Mouse (Mus musculus): ENCODE measurements around the gene Svopl. TPM values are rescaled to one million over a fixed set of nuclear protein-coding genes. Genes with fewer than 3 reads are reported as not detected.

The Svopl gene
- polyA plus RNA-seq, 1 experiment: 0.66 TPM

DNA sequence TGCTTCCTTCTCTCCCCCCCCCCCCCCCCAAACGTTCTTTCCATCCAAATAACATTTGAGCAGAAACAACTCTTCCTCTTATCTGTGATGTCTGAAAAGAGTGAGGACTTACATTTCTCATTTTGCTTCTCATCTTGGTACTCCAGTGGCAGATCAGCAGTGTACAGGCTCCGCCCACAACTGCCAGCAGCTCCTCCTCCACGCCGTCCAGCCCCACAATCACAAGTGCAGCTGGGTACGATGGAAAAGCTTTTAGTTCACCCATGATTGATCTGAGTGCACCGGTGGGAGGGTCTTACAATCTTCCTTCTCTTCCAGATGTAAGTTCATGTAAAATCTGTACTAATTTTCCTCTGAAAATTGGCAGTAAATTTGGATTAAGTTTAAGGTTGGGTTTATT is 95.5 kb downstream of the Svopl start:
- TF ChIP-seq CTCF (IDR thresholded peaks at IDR 0.05; ENCODE audit: insufficient read depth, low read length): no peak
- WGBS: 82% methylated on average over 6 of the region's 6 CpGs
- H3K4me3 ChIP-seq (replicated peaks; ENCODE audit: extremely low read depth, low read depth, low read length): no peak overlapping the region
- H3K4me1 ChIP-seq (ENCODE audit: control insufficient read depth, insufficient read depth, low read length): no peaks in the 10 kb centered on the region
- no peak for DNase-seq

- WGBS: 82% methylated on average over 6 of the region's 6 CpGs
- no peak for DNase-seq
- no peak for TF ChIP-seq POLR2A (IDR thresholded peaks at IDR 0.05; ENCODE audit: borderline replicate concordance, extremely low read depth, low read depth, low read length)
- no peak for TF ChIP-seq CTCF (IDR thresholded peaks at IDR 0.05; ENCODE audit: insufficient read depth, low read length)
- no peak overlapping the region for H3K4me3 ChIP-seq (replicated peaks; ENCODE audit: extremely low read depth, low read depth, low read length)
- peaks cover 4% of the 10 kb centered on the region for H3K4me1 ChIP-seq (ENCODE audit: control insufficient read depth, insufficient read depth, low read length)
Measured at GRCm38 (mm10) chr6:37936498-37936897, 110.3 kb downstream of the Svopl start.

Other genes starting within 250 kb of the Svopl start
- 11.7 and 12.4 TPM in 2 replicates for gene Trim24, start 176.2 kb downstream of the Svopl start, polyA plus RNA-seq (2012; rRNA removed)
- 2.6 and 3.0 TPM in 2 replicates for gene Tmem213, start 62.3 kb upstream of the Svopl start, polyA plus RNA-seq (2012; rRNA removed)
- 6.2 and 12.1 TPM in 2 replicates for gene Atp6v0a4, start 77.6 kb upstream of the Svopl start, polyA plus RNA-seq (2012; rRNA removed)
- 6.0 and 7.1 TPM in 2 replicates for gene D630045J12Rik, start 207.0 kb upstream of the Svopl start, polyA plus RNA-seq (2012; rRNA removed)